9 mouse cellular contexts compared by ENCODE assay signal in the genomic region with DNA sequence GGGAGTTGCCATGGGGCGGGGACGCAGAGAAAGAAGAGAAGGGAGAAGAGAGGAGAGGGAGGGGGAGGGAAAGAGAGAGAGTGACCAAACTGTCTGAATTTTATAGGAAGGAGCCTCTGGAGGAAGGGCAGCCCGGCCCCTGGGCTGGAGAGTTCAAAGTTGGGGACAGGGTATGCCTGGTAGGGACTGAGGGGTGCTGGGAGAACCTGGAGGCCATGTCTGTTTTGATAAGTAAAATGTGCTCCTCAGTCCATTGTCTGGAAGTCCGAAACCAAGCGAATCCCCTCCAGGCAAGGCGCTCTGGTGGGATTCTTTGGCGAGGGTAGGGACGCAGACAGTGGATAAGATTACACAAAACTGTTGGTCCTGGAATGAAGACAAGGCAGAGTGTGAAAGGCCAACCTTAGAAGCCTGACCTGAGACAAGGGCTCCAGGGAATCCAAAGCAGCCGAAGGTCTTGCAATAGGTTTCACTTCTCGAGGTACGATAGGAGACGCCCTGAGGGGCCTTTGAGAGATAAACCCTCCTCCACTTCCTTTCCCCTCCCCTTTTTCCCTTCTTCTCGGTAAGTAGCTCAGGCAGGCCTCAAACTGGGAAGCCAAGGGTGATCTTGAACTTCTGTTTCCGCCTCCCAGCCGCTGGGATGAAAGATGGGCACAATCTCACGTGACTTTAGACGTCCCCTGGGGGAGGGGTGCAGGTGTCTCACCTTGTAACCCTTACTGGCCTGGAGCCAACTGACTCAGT. TPM values are rescaled to one million over a fixed set of nuclear protein-coding genes. Genes with fewer than 3 reads are reported as not detected.
DNase-seq lines count a peak whose midpoint lies in the region; ATAC-seq lines count a peak whose summit lies in the region.
"Had no signal": no experiment of that assay in that cellular context is flagged by ENCODE, and none has a peak within 500 bp of the region (broad histone marks: within the 10 kb centered on the region; RNA-seq: fewer than 3 reads in every experiment).

No protein-coding gene starts in this region.

- no peak overlapping the region; the same call in 1 of the 2 replicates for H3K9ac ChIP-seq in heart, embryonic 12.5 days
- 0 out of 2 replicates have a peak overlapping the region, but pooled peaks have one; percentile 11 for H3K9ac ChIP-seq in hindbrain, embryonic 11.5 days (ENCODE audit: low read depth, low read length)

- H3K36me3 ChIP-seq in heart, embryonic 12.5 days = no peaks in the 10 kb centered on the region
- no peaks in the 10 kb centered on the region for H3K36me3 ChIP-seq in hindbrain, embryonic 11.5 days (ENCODE audit: control insufficient read depth, insufficient read depth, low read length)

- peak overlapping the region; percentile 7; the same call in 1 of the 2 replicates for H3K4me3 ChIP-seq in heart, embryonic 12.5 days
- H3K4me3 ChIP-seq in hindbrain, embryonic 11.5 days (ENCODE audit: low read depth, low read length) = no peak overlapping the region

- DNase-seq in heart, adult 11 months = no peak
- peak; percentile 50 for DNase-seq in NIH3T3 (ENCODE audit: low read depth)
- DNase-seq in hindbrain, embryonic 11.5 days (ENCODE audit: low spot score) = no peak
- DNase-seq in layer of hippocampus, postnatal 10 days (ENCODE audit: low spot score in 2 of 2) = no peak
- no peak for DNase-seq in T-cell, adult 2 months (ENCODE audit: low spot score)
- DNase-seq in left cerebral cortex, adult 8-10 months (ENCODE audit: low spot score in 2 of 2) = no peak

- 0 out of 2 replicates have a peak, but pooled peaks cover 2% of the 10 kb centered on the region for H3K9me3 ChIP-seq in heart, embryonic 12.5 days (replicated peaks)
- no peaks in the 10 kb centered on the region for H3K9me3 ChIP-seq in hindbrain, embryonic 11.5 days (ENCODE audit: control insufficient read depth, low read length)

- H3K4me1 ChIP-seq in heart, embryonic 12.5 days (replicated peaks) = peaks cover 28% of the 10 kb centered on the region
- no peaks in the 10 kb centered on the region for H3K4me1 ChIP-seq in hindbrain, embryonic 11.5 days (replicated peaks; ENCODE audit: control insufficient read depth, insufficient read depth, low read length)

- H3K27ac ChIP-seq in heart, embryonic 12.5 days (ENCODE audit: poor library complexity, severe bottlenecking) = no peak overlapping the region
- no peak overlapping the region for H3K27ac ChIP-seq in hindbrain, embryonic 11.5 days (ENCODE audit: low read depth, low read length)

- H3K27me3 ChIP-seq in heart, embryonic 12.5 days (replicated peaks) = peaks cover 6% of the 10 kb centered on the region
- H3K27me3 ChIP-seq in hindbrain, embryonic 11.5 days (ENCODE audit: control insufficient read depth, insufficient read depth, low read length) = no peaks in the 10 kb centered on the region

- peak overlapping the region; percentile 61 for H3K4me2 ChIP-seq in heart, embryonic 12.5 days
- peak overlapping the region; percentile 11; the same call in 1 of the 2 replicates for H3K4me2 ChIP-seq in hindbrain, embryonic 11.5 days (replicated peaks; ENCODE audit: low read depth, low read length)

- 0 out of 2 replicates have a peak, but pooled peaks have one; percentile 30 for ATAC-seq in heart, embryonic 12.5 days (ENCODE audit: insufficient number of reproducible peaks, low FRiP score)
- peak; percentile 65 for ATAC-seq in hindbrain, embryonic 11.5 days (ENCODE audit: low FRiP score)
- ATAC-seq in megakaryocyte progenitor cell, adult 5-6 weeks (replicated peaks; ENCODE audit: poor library complexity) = peak; percentile 58

- WGBS in heart, embryonic 12.5 days = 16% methylated on average over 17 of the region's 17 CpGs
- 27% methylated on average over 17 of the region's 17 CpGs for WGBS in hindbrain, embryonic 11.5 days

RNA-seq across cellular contexts. Expression of gene Rab11fip5, which starts 6.6 kb away (rescaled TPM):
- 42.0 and 42.6 TPM in 2 replicates for polyA plus RNA-seq in heart, embryonic 12.5 days (2016; fragmentation: Nextera tagmentation; extraction: Ambion mirVana)
- polyA plus RNA-seq in hindbrain, embryonic 11.5 days (2014; fragmentation: Nextera tagmentation; extraction: Ambion mirVana) = 4.1 and 4.6 TPM in 2 replicates
- 4.2 and 4.4 TPM in 2 replicates for total RNA-seq in megakaryocyte progenitor cell, adult 5-6 weeks (2015)
- total RNA-seq in megakaryocyte progenitor cell, adult 5-6 weeks (2017) = 3.1 and 5.5 TPM in 2 replicates
- 10 to 100 TPM; 50.3 to 52.9 TPM for total RNA-seq in layer of hippocampus, postnatal 10 days (2021)
- total RNA-seq in left cerebral cortex, adult 8-10 months (2022) = 10 to 100 TPM; 76.8 to 87.2 (median 83.1) TPM

RNA-seq across cellular contexts. Expression of gene Noto, which starts 42.6 kb away (rescaled TPM):
- polyA plus RNA-seq in heart, embryonic 12.5 days (2016; fragmentation: Nextera tagmentation; extraction: Ambion mirVana) = not detected in 2 replicates
- polyA plus RNA-seq in hindbrain, embryonic 11.5 days (2014; fragmentation: Nextera tagmentation; extraction: Ambion mirVana) = not detected in 2 replicates
- not detected in 2 replicates for total RNA-seq in megakaryocyte progenitor cell, adult 5-6 weeks (2015)
- total RNA-seq in megakaryocyte progenitor cell, adult 5-6 weeks (2017) = not detected in 2 replicates
- total RNA-seq in layer of hippocampus, postnatal 10 days (2021) = not detected
- not detected for total RNA-seq in left cerebral cortex, adult 8-10 months (2022)
- total RNA-seq: liver, adult 2 months had no signal
- polyA plus RNA-seq: liver, adult 2 months had no signal

RNA-seq across cellular contexts. Expression of gene Sfxn5, which starts 47.9 kb away (rescaled TPM):
- 2.9 and 3.9 TPM in 2 replicates for polyA plus RNA-seq in heart, embryonic 12.5 days (2016; fragmentation: Nextera tagmentation; extraction: Ambion mirVana)
- 5.1 and 6.2 TPM in 2 replicates for polyA plus RNA-seq in hindbrain, embryonic 11.5 days (2014; fragmentation: Nextera tagmentation; extraction: Ambion mirVana)
- total RNA-seq in megakaryocyte progenitor cell, adult 5-6 weeks (2015) = 1.1 and 2.7 TPM in 2 replicates
- 1.7 and 2.3 TPM in 2 replicates for total RNA-seq in megakaryocyte progenitor cell, adult 5-6 weeks (2017)
- 100 to 1,000 TPM; 141 to 142 TPM for total RNA-seq in layer of hippocampus, postnatal 10 days (2021)
- 100 to 1,000 TPM; 177 to 201 (median 188) TPM for total RNA-seq in left cerebral cortex, adult 8-10 months (2022)

RNA-seq across cellular contexts. Expression of gene Smyd5, which starts 50.7 kb away (rescaled TPM):
- polyA plus RNA-seq in heart, embryonic 12.5 days (2016; fragmentation: Nextera tagmentation; extraction: Ambion mirVana) = 41.3 and 46.1 TPM in 2 replicates
- polyA plus RNA-seq in hindbrain, embryonic 11.5 days (2014; fragmentation: Nextera tagmentation; extraction: Ambion mirVana) = 52.4 and 53.1 TPM in 2 replicates
- 39.4 and 42.2 TPM in 2 replicates for total RNA-seq in megakaryocyte progenitor cell, adult 5-6 weeks (2015)
- 44.1 and 66.0 TPM in 2 replicates for total RNA-seq in megakaryocyte progenitor cell, adult 5-6 weeks (2017)
- total RNA-seq in layer of hippocampus, postnatal 10 days (2021) = 10 to 100 TPM; 42.2 to 44.1 TPM
- 10 to 100 TPM; 53.0 to 58.7 (median 54.3) TPM for total RNA-seq in left cerebral cortex, adult 8-10 months (2022)

Comparison
In these comparisons a context has a peak if more than half of its experiments do, and no peak if none do; other contexts are left out.
1. RNA of gene Rab11fip5, which starts 6.6 kb away (total RNA-seq): 76.8 to 87.2 TPM in left cerebral cortex, adult 8-10 months and 50.3 to 52.9 TPM in layer of hippocampus, postnatal 10 days; 3.1 to 5.5 TPM in megakaryocyte progenitor cell, adult 5-6 weeks; every median in the first group is over 4 times any median in the second.
2. RNA of gene Sfxn5, which starts 47.9 kb away (total RNA-seq): 177 to 201 TPM in left cerebral cortex, adult 8-10 months and 141 to 142 TPM in layer of hippocampus, postnatal 10 days; 1.1 to 2.7 TPM in megakaryocyte progenitor cell, adult 5-6 weeks; every median in the first group is over 10 times any median in the second.
3. Peak in every context shown above with its lines, with median percentiles within 50 percentile points of each other: ATAC-seq.